Mouse (Mus musculus) T-cell, adult 2 months (primary cell): ENCODE results near the gene Ifitm5.
"Not testable (repeated sequence)": the region's sequence is repeated elsewhere in the genome, so short reads cannot be mapped to it uniquely, and the experiment has no call there.

Experiments
- DNase-seq: peaks from one replicate; pipeline ENCODE4 v3.0.0; 2022; ENCODE audit warnings: low spot score

The Ifitm5 gene

DNA sequence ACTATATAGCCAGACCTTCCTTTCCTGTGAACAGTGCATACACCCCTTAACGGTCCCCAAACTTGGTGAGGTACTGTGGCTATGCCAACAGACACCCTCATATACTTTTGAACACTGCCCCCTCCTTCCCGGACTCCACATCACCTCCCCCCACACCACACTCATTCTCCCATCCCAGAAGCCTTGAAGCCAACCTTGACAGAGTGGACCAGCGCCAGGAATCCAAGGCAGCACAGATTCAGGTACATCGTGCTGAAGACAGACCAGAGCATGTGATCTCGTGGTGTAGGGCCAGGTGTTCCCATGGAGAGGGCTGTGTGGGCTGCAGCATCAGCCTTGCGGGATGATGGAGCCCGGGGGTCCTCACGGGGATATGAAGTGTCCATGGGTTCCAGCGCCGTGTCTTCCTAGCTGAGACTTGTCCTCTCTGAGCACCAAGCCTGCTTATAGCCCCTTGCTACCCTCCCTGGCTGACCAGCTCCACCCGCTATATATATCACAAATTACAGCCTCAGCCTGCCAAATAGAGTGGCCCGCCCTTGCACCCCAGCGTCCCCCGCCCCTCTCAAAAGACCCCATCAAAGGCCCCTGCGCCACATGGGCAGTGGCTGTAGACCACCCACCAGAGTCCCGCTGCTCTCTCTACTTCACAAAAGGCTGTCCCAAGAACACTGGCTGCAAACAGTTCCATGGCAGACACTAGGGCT, at the start of gene Ifitm5:
TSS of gene Ifitm5 (minus strand) at position 468 of the 707 bp plus-strand sequence.
- no peak for DNase-seq

DNA sequence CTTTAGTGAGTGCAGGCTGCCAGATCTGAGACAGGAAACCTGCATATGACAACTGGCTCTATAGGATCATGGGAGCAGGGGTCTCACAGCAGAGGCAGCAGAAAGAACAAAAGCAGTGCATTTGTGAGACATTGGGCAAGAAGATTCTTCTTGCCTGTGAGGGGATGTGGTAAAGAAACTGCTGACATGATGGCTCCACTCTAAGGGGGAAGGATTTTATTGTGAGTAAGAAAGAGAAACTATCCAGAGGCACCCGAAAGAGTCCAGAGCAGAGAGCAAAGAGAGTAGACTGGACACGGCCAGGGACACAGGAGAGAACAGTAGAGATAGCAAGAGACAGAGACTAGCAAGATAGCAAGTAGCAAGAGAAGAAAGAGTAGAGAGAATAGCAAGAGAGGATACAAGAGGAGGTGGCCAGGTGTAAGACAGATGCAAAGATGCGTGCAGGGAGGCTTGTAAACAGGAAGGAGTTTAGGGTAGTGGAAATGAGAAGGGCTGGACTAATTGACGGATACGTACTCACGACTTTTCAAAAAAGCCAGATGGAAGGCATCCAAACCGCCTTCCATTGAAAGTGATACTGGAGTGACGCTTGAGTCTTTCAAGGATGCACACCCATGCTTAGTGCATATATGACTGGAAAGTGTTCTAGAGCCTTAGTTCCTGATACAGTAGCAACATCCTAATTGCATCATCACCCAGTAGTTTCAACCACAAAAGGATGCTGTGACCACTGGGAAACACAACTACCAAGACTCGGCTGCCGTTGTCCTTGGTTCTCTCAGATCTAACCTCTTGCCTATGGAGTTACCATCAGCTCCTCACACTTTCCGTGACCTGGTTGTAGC, 49.0 kb upstream of the Ifitm5 start:
- DNase-seq: no peak

DNA sequence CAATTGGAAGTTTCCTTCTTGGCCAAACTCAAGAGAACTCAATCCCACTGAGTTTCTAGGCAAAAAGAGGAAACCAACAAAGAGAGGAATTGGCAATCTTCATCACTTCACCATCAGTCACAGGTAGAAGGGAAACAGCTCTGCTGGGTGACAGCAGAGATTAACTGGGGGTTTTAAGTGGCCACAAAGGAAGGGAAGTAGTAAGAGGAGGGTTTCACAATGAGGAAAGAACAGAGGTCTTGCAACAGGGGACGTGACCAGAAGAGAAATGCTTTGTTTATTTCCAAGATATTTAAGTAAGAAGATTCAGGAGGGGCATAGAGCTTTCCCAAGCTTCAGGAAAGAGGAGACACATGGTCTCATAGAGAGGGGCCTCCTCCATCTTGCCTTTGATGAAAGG, 47.7 kb upstream of the Ifitm5 start:
- no peak for DNase-seq

DNA sequence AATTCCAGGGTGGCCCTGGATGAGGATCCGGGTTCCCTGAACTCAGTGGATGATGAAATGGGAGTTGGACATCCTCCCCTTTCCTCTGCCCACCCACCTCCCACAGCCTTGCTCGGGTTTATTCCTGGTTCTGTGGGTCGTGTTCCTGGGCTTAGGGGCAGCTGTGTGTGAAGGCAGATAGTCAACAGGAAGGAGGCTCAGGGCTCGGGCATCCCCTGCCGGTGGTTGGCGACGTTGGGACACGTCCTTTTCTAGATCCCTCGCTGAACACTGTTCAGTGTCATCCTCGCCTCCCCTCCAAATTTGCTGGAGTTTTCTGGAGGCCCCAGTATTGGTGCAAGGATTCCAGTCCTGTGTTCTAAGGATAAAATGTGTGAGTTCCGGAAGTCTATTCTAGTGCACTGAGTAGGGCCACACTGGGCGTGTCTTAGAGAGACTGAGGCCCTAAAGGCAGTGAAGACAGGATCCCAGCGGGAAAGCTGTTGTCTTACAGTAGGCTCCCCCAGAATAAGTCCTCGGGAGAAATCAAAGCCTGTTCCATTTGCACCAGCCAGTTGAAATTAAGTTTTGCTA, 41.1 kb upstream of the Ifitm5 start:
- DNase-seq: no peak

DNA sequence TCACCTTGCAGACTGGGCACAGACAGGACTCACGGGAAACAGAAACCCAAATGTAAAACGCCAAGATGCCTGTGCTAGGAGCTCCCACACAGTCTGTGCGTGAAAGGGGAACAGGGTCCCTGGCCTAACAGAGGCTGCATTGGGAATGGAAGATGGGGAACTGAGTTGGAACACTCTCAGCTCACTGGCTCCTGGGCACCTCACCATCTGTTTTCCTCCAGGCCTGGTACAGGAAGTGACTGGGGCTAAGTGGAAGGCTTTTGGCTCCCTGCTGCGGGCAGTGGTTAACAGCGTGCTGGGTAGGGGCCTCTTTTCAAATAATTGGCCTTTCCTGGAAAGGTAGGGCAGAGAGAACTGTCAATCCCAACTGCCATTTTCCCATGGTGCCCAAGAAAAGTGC, 40.5 kb upstream of the Ifitm5 start:
- no peak for DNase-seq

DNA sequence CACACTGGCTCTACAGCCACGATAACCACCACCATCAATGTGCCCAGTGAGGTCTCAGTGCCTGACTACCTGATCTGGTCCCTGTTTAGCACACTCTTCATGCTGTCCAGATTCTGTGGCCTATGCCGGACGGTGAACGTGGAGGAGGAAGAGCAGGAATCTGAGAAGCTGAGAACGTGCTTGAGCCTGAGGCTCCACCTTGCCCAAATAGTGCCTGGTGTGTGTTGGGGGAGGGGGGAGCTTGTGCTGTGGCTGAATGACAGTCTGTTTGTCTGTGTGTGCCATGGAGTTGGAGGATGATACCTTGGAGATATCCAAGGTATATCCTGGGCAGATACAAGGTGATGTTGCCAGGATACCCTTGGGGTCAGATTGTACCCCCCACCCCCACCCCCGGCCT, 40.1 kb upstream of the Ifitm5 start:
- DNase-seq: no peak

DNA sequence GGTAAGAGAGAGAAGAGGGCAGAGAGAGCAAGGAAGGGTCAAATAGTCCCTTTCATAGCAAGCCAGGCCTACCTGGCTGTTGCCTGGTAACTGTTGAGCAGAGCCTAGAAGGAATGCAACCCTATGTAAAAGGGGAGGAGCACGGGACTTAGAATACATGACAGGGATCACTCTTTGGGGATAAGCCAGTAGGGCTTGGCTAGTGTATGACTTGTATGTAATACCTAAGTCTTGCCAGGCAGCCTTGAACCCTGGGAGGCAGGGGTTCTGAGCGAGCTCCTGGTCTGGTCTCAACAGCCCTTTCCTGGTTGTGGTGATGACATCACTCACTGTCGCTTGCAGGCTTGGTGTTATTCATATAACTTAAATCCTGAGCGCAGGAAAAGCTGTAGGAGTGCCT, 38.9 kb upstream of the Ifitm5 start:
- DNase-seq: no peak

DNA sequence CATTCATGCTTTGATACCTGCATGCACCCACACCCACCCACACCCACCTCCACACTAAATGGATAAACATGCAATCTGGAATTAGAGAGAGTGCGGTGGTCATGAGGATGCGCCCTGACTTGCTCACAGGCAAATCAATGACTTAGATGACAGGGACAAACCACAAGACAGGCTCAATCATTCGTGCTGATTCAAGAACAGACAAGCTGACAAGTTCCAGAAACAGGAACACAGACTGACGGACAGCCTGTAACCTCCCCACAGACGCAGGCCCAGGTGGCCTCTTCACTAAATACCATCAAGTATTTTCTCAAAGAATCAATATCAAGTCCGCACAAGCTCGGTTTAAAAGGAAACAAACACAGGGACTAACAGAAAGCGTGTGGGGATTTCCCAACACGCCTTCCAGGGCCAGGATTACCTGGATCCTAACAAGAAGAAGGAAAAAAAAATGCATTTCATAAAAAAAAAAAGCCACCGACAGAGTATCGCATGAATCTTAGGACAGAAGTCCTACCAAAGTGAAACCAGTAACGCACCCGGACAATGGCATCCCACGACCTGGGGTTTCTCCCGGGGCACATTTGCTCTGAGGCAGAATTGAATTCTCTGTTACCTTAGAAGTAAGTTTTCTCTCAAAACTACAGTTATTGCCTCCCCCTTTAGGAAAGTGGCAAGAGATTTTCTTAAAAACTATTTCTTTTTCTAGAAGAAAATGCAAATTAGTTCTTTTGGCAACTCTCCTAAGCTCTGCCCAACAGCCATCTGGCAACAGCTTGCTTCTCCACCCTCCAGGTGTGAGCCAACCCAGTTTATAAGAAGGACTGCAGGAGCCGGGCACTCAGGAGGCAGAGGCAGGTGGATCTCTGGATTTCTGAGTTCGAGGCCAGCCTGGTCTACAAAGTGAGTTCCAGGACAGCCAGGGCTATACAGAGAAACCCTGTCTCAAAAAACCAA, 37.4 kb upstream of the Ifitm5 start:
- no peak for DNase-seq

DNA sequence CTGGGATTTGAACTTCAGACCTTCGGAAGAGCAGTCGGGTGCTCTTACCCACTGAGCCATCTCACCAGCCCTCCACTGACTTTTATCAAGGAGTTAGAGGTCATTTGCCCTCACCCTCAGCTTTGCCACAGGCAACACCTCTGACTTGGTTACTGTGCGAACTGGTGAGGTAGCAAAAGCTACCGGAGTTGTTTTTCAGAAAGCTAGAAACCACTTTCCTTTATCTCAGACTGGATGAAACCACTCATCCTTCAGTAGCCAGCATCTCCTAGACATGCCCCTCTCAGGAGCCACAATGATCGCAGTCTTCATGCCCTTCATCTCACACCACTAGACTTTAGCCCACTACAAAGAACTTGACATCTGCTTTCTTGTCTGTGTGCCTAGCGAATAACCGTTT, 32.9 kb upstream of the Ifitm5 start:
- no peak for DNase-seq

DNA sequence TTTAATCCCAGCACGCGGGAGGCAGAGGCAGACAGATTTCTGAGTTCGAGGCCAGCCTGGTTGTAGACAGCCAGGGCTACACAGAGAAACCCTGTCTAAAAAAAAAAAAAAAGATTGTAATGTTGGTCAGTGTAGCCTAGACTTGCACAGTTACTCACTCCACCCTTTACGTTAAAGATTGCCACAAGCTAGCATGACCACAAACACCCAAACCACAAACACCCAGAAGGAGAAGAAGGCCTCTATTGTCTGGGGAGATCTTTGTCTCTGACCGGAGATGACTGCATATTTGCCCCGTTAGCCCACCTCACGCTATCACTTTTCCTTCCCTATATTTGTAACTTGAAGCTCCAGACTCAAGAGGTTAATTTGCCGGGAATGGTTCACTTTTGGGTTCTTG, 31.6 kb upstream of the Ifitm5 start:
- no peak for DNase-seq

DNA sequence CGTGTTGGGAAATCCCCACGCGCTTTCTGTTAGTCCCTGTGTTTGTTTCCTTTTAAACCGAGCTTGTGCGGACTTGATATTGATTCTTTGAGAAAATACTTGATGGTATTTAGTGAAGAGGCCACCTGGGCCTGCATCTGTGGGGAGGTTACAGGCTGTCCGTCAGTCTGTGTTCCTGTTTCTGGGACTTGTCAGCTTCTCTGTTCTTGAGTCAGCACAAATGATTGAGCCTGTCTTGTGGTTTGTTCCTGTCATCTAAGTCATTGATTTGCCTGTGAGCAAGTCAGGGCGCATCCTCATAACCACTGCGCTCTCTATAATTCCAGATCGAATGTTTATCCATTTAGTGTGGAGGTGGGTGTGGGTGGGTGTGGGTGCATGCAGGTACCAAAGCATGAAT, 26.6 kb upstream of the Ifitm5 start:
- DNase-seq: not testable (repeated sequence)

DNA sequence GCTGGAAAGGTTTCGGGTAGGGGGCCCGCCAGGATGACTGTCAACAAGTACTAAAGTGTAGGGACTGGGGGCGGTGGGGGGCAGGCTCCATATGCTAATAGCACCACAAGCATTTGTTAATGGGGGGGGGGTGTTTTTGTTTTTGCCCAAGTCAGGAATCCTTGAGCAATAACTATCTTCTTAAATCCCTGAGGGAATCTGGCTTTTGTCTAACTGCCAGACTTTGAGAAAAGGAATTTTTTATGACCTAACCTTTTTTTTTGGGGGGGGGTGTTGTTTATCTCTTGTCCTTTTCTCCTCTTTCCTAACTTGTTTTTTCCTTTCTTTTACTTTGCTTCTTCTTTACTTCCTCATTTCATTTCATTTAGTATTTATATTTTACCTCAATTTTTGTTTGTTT, 25.4 kb upstream of the Ifitm5 start:
- no peak for DNase-seq

DNA sequence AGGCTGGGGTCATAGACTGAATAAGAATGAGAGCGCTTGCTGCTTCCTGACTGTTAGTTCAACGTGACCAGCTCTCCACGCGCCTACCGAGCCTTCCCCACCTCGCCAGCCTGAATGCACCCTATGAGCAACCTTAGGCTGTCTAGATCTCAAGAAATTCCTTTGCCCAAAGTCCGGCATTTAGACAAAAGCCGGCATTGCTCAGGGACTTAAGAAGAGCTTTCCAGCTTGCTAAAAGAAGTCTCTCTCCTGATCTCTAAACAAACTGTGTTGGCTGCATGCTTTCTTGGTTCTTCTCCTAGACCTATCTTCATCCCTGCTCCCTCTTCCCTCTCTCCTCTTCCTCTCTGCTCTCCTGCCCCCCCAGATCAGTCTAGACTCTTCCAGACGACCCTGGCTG, 24.8 kb upstream of the Ifitm5 start:
- no peak for DNase-seq

DNA sequence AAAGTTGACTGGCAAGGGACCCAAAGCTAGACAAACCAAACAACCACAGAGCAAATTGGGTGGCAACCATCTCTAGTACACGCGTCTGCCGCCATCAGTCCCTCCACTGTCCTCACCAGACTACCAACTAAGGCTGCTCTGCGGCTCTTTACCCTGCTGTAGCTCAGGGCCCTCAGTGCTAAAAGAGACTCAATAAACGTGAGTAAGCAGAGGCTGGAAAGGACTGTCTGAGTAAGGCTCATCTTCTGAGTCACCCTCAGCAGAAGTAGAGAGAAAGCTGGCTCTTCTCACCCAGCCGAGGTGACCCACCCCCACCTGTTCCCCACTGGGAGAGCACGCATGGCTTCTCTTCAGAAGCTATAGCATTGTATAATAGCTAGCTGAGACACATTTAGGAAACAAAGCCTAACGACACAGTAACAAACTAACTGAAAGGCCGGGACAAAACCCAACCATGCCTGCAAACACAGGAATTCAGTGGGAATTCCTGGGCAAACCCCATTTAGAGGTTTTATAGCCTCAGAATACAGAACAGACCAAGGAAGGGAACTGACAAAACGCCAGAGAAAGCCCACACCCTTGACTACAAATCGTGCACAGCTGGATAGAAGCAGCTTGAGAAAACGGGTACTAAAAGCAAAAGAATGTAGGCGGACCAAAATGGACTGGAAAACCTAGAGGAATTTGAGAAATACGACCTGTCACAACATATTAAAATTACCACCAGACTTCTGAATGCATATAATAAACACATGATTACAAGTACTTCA, 23.5 kb upstream of the Ifitm5 start:
- no peak for DNase-seq

DNA sequence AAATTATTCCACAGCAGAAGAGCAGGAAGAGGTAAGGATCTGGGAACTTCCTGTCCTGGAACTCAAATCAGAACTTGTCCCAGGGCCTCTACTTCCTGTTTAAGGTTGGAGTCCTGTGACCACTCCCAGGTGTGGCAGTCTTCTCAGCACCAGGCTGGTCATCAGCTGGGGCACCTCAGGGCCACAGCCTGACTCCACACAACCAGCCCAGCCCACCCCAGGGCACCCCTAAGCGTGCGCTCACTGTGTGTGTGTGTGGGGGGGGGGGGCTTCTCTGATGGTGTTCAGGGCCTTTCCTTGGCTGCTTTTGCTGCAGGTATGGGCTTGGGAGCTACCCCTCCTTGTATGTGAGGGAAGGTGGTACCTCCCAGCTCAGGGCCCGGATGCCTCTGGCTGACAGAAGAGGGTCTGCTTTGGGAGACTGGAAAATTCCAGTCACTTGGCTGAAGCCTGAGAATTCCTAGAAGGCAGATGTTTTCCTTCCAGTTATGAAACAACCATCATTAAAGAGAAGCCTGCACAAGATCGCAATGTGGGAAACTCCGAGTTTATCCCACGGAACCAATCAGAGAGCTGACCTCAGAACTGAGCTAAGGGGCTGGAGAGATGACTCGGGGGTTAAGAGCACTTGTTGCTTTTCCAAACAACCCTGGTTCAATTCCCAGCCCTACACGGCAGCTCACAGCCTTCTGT, 21.5 kb upstream of the Ifitm5 start:
- no peak for DNase-seq

DNA sequence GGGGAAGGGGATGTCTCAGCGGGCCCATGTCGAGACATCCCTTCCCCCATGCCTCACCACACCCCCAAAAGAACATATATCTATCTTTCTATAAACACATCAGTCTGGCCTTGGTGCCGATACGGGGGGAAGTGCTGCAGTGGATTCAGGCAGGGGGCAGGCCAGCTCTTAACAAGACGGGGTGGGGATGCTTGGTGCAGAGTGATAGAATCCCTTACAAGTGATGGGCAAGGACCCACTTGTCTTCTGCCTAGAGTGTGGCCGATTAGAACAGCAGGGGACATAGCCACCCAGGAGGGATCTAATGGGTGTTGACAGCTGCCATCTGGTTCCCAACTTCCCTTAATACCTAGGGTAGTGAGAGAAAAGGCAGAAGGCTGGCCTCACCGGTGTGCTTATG, 20.8 kb upstream of the Ifitm5 start:
- no peak for DNase-seq

DNA sequence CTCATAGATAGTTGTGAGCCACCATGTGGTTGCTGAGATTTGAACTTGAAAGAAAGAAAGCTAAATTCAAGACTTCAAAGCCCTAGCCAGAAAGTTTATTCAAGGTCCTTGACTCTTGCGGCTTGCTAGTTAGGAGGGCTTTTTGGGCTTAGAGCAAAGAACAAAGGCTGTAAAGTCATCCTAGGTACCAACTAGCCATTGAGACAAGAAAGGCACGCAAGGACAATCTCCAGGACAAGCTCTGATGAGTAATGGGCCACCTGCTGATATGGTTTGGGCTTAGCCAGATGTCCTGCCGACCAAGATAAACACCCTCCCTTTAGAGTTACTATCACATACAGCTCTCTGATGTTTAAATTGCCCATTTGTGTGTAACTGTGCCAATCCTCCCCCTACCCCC, 18.6 kb upstream of the Ifitm5 start:
- DNase-seq: not testable (repeated sequence)

DNA sequence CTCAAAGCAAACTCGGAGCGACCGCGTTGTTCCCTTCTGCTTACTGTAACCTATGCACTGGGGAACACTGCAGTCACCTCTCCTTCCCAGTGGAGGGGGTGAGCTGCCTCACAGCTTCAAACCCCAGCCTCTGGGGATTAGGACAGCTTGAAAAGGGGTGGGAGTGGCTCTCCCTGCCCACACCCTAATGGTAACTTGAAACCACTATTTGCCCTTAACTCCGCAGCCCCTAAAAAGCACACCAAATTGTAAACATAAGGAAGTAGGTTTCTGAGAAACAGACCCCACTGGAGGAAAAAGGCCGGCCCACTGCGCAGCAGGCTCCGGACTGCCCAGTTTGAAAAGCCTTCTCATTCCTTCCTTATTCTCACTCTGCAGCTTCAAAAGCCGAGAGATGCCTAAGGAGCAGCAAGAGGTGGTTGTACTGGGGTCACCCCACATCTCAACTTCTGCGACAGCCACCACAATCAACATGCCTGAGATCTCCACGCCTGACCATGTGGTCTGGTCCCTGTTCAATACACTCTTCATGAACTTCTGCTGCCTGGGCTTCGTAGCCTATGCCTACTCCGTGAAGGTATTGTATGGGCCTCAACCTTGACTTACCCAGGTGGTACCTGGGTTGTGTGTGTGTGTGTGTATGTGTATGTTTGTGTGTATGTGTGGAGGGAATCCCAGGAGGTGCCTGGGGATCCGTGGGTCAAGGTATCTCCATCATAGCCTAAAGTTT, 17.9 kb upstream of the Ifitm5 start:
- DNase-seq: no peak

DNA sequence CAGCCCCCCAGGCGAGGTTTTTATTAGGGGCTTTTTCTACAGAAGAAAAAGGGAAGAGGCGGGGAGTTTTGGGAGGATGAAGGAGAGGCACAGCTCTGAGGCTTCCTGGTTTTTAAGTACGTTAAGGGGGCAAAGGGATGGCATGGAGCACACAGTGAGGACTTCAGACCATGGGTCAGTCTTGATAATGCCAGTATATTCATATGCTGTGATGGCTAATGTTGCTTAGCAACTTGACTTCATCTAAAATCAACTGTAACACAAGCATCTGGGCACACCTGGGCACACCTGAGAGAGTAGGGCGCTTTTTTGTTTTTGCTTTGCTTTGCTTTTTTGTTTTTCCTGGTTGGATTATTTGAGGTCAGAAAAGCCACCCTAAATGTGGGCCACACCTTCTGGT, 16.8 kb upstream of the Ifitm5 start, which contains the start of gene Ifitm1:
TSS of gene Ifitm1 (plus strand) at position 301 of the 400 bp plus-strand sequence.
- no peak for DNase-seq

DNA sequence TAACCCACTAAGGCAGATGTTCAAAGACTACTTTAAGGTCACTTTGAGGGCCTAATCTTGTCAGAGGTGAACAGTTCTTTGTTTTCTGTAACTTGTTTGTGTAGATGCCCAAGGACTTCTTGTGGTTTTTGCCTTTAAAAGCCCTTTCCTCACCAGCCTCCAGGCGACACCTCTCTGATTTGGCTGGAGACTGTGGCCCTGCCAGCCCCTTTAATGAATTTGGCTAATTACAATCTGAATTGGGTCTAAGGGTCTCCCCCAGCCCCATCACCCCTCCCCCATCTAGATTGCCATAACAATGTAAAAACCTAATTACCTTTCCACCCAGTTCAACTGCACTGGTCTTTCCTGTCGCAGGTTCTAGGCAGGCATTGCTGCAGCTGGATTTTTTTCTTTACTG, 12.6 kb upstream of the Ifitm5 start:
- DNase-seq: no peak
